Mouse (Mus musculus): ENCODE results near the gene Ppm1a. TPM values are rescaled to one million over a fixed set of nuclear protein-coding genes. Genes with fewer than 3 reads are reported as not detected.
A peak's percentile ranks its signal among the peaks of the same experiment; 100 is the strongest.

Ppm1a gene
- total RNA-seq (2021), result 100 to 1,000 TPM; 252 to 254 TPM
- long read RNA-seq, experiment 1, full-length matches to known transcripts, result 144 of 159 reads
- long read RNA-seq, experiment 1, partial matches to known transcripts, result 11 of 159 reads
- long read RNA-seq, experiment 1, other reads (novel, unspliced or antisense), result 4 of 159 reads
- long read RNA-seq, experiment 2, full-length matches to known transcripts, result 72 of 88 reads
- long read RNA-seq, experiment 2, partial matches to known transcripts, result 7 of 88 reads
- long read RNA-seq, experiment 2, other reads (novel, unspliced or antisense), result 9 of 88 reads

DNA sequence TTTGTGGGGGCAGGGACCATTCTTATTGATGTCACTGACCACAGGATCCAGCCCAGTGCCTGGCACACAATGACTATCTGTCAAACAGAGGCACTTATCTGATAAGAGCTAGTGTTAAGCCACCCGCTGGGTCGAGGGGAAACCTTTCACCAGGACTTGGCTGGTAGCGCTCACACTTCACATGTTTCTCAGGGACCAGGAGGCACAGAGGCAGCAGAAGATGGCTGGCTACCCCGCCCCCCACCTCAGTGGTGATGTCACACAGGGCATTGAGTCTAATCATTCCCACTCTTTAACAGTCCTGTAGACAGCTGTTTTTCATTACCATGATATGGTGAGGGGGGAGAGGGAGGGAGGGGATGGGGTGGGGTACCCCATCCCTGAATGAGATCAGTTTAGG, at the start of gene Ppm1a:
TSS of gene Ppm1a (plus strand) at position 370 of the 400 bp plus-strand sequence.
- no peak for DNase-seq

DNA sequence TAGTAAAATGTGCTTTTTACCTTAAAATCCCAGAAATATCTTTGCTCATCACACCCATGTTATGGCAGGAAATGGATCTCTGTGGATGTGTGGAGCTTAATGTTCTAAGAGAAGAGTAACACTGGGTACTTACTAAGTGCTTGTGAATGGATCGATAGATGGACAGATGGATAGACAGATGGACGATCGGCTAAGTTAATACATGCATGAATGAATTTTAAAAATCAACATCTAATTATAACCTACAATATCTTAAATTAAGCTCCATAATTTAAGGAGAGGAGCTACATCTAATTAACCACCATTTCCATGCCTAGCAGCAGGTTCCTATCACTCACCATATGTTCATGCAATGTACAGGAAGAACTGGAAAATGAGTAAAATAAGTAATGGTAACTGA, 47.3 kb upstream of the Ppm1a start:
- no peak for DNase-seq

DNA sequence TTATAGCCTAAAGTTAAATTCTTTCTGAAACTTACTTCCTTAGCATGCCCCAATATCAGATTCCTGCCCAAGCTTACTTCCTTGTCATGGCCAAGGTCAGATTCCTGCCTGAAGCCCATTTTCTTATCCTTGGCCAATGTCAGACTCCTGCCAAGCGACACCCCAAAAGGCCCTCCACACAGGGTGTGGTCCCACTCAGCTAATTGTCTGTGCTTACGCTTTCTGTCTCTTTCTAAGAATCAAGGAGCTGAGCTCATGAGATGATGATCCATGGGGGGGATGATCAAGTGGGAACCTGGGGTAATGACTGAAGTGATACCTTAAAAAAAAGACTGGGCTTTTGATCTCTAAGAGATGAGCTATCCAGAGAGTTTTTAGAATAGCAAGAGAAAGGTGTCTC, 42.4 kb upstream of the Ppm1a start:
- DNase-seq, result no peak

DNA sequence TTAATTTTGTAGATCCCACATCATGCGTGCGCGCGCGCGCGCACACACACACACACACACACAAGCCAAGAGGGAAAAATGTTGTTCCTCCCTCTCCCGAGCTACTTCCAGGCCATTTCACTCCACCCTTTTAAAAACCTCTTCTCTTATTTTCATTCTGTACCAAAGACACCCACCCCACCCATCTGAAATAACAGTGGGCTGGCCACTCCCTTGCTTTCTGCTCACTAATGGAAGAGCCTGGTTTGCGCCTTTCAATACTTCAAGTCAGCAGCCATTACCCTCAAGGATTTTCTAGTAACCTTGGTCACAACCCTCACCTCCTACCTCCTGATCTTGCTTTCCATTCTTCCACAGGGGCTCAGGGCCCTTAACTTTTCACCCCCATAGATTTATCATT, 41.4 kb upstream of the Ppm1a start:
- no peak for DNase-seq

DNA sequence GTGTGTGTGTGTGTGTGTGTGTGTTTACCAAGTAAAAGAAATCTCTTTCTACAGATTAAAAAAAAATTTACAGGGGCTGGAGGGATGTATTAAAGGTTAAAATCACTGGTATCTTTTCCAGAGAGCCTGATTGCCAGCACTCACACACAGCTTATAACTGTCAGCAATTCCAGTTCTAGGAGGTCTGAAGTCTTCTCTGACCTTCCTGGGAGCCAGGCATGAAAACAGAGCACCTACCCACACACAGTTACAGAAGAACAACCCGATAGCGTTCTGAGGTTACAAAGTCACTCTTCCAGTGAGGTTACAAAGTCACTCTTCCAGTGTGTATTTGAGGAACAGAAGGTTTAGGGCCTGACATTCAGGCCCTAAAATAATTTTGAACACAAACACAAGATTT, 38.2 kb upstream of the Ppm1a start:
- DNase-seq, result peak in 1 of 2 experiments; percentile 13

DNA sequence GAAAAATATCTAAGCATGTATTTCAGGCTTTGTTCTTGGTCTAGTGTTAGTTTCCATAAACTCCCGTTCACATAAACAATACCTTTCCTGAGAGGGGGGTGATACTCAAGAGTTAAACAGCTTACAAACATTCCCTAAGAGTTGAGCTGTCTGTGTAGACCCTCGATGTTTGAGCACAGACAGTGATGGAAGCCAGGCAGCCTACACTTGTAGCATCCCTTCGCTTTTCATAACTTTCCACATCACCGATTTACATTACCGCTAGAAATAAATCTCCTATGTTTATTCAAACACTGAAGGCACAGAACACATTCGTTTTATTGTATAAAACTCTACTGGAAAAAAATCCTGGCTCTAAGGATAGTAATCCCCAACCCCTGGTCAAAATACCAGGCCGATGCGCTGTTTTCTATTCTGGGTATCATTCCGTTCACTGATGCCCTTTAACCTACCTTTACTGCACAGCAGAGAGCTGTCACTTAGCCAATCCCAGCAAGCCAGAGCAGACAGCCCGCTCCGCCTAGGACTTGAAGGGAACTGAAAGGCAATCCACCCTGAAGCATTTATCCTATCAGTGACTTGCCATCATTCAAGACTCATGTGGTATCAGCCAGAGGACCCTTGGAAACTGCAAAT, 37.7 kb upstream of the Ppm1a start:
- DNase-seq, result peak; percentile 66 to 78

DNA sequence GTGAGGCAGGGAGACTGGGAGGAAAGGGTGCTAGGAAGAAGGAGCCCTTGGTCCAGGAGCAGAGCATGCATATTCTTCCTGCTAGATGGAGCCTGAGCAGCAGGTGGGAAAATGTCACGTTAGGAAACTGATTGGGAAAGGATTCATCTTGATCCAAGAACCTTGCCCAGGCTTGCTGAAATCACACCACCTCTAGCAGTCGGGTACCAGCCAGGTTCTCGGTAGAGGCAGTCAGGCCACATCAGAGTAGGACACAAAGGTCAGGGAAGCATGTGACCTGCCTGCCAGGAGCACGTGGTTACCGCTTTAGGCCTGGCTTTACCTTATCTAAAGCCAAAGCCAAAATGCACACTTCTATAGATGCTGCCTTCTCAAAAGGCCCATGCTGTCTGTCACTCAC, 35.5 kb upstream of the Ppm1a start:
- no peak for DNase-seq

DNA sequence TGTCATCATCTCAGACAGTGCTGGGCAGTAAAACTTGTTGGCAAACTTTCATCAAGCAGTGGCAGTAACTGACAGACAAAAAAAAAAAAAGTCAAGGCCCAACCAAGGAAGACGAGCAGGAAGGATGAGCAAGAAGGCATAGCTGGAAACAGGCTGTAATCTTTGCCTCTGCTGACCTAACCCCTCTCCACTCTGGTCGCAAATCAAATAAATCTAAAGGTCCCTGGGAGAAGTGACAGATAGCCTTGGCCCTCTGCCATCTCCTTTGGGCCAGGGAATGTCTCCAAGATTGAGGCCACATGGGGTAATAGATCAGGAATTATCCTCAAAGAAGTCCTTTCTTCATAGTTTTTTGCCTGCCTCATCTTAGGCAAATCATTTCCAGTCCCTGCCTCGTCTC, 33.3 kb upstream of the Ppm1a start:
- peak in 1 of 2 experiments; percentile 6 for DNase-seq

DNA sequence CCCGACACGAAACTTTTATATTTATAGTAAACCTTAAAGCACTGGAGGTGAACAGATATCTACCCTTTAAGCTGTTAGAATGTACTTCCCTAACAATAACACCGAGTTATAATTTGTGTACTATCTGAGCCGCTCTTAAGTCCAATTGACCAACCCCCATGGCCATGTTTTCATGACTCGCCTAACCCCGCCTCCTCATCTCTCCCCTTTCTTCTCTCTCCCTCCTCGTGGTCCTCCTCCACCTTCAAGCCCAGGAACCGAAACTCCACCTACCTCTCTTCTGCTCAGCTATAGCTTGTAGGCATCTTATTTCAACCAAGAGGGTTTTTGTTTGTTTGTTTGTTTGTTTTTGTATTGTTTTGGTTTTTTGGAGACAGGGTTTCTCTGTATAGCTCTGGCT, 30.2 kb upstream of the Ppm1a start:
- DNase-seq, result no peak

DNA sequence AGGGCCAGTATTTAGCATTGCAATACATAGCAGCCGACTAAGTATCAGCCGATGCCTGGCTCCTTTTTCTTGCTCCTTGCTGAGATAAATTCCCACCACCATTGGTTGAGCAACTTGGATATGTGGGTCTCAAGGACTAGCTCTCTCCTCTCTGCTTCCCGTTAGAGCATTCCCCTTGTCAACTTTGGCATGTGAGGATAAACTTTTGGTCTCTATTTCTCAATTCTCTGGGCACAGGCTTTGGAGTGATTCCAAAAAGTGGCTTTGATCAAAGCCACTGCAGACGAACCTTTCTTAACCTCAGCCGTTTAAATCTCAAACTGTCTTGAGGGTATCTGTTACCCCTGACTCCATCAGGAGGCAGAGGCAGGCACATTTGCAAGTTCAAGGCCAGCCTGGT, 29.6 kb upstream of the Ppm1a start:
- DNase-seq, result no peak

DNA sequence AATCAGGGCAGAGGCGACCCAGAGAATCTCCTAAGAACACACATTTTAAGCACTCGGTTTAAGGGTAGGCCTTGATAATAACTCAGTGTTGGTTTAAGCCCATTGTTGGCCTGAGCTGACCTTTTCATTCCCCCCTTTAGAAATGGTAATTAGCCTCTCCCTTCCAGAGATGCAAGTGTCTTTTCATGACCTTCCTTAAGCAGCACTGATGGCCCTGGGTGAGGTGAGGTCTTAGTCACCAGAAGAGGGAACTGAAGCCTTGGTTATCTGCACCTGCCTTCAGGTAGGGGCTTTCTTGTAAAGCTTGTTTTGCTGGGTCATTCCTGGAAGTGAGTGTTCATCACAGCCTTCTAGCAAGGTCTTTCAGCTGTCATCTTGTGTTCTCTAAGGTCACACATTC, 23.1 kb upstream of the Ppm1a start:
- no peak for DNase-seq

DNA sequence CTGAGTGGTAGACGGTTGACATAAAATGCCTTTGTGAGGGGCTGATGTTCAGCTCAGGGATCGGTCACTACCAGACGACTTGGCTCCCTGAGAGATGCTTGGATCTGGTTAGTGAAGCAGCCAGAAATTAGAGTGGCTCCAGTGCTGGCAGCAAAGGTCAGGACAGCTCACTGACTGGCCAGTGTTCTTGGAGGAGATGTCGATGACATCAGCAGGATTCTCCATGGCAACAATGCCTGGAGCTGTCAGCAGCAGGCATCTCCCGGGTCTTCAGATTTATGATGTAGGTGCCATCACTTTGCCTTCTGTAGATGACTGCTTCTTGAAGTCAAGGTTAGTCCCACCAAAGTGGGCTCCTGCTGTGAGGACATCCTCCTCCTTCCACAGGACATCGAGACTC, 16.1 kb upstream of the Ppm1a start:
- no peak for DNase-seq

DNA sequence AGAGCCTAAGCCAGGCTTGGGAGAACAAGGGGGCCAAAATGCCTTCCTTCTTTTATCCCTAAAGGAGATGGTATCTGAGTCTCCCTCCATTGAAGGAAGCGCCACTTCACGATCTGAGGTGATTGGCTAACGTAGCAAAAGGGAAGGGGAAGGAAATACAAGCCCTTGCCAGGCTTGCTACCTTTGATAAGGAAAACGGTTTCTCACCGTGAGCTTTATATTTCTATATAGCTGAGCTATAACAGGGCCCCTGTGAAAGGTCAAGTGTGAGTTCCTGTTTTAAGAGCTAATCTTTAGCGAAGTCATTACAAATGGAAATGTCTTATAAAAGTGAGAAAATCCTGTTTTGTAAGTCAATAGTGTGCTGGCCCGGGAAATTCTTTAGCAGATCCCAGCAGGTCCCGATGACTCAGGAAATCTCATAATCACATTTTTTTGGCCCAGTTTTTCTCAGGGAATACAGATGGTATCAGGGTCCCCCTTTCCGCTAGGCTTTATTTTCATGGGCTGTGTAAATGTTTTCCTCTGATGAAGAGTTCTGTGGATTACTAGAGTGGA, 12.4 kb upstream of the Ppm1a start:
- DNase-seq, result no peak

DNA sequence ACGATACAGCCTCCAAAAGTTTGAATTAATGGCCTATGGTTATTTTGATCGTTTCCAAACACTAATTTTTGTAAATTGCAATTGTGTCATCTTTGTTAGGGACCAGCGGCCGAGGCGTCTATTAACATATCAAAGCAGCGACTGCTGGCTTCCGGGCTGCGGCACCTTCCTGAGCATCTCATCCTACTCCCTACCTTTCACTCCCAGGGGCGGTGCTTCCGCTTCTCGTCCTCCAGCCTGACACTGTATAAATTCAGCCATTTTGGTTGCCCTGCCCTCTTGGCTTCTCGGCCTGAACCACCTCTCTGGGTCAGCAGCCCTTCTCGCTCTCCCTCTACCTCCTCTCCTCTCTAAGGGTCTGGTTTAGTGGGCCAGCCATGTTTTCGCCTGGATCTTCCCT, 11.8 kb upstream of the Ppm1a start:
- no peak for DNase-seq

DNA sequence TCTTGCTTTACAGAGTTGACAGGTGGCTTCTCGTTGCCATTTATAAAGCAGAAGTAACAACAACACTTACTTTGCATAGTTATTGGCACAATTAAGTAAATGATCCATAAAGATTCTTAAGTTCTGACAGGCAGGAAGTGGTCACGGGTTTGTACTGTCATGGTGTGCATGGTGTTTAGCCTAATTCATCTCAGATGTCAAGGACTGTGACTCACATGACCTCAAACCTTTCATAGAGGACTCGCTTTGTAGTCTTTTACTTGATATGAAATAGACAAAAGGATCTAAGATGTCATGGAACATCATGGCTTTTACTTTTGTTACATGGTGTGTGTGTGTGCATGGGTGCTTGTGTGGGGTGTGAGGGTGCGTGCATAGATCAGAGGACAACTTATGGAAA, 8.9 kb upstream of the Ppm1a start:
- DNase-seq, result no peak

DNA sequence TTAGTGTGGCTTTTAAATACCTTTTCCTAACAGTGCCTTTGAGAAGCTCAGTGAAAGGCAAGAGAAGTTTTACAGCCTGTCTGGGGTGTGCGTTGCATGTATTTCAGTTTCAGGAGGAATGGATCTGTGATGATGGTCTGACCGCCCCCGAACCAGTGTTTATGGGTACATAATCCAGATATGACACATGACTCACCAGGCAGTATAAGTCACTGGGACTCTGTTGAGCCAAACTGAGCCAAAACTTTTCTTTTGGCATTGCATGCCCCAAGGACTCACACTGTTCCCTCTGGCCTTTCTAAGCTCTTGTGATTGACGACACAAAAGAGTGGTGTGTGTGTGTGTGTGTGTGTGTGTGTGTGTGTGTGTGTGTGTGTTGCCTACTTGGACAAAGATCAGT, 8.4 kb upstream of the Ppm1a start:
- no peak for DNase-seq

DNA sequence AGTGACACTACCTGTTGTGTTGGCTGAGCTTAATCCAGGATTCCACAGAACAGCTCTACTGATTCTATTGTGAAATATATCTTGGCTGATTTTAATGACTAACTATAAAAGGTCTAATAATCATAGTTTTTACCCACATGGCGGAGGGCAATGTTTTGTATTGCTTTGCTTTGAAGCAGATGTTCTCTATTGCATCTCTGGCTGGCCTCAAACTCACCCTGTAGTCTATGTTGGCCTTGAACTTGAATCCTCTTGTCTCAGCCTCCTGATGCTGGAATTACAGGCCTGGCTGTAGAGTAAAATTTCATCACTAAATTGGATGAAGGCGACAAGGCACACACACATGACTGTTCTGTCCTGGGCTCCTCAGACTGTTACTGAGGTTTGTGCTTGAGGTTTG, 7.8 kb upstream of the Ppm1a start:
- DNase-seq, result no peak

DNA sequence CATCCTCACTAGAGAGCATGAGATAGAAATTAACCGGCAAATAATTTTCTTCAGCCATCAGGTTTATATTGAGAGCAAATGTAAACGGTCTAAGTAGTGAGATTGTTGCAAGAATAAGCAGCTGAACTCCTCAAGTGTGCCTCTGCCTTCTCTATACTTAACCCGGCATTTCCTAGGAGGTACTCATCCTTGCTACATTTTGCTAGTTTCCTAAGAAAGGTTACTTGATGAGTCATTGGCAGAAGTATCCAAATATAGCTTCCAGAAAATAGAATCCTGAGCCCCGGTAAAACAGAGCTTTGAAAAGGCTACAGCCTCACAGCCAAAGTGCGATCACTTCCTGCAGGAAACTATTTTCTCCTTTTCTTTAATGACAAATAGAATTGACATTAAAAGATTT, 7.2 kb upstream of the Ppm1a start:
- no peak for DNase-seq

DNA sequence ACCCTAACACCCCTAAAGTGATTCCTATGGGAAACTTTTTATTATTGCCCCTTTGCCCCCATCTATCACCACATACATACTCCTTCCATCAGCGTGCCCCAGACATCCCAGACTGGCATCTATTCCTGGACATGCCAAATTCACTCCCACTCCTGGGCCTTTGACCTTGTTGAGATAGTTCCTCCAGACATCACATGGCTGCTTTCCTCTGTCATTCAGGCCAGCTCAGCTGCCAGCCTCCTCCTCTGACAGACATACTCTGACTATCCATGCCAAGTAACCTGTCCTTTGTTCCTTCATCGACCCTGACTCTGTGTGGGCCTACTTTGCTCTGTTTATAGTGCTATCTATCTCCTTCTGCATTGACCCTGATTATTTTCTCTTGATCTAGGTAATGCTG, 6.6 kb upstream of the Ppm1a start:
- peak; percentile 47 to 67 for DNase-seq

DNA sequence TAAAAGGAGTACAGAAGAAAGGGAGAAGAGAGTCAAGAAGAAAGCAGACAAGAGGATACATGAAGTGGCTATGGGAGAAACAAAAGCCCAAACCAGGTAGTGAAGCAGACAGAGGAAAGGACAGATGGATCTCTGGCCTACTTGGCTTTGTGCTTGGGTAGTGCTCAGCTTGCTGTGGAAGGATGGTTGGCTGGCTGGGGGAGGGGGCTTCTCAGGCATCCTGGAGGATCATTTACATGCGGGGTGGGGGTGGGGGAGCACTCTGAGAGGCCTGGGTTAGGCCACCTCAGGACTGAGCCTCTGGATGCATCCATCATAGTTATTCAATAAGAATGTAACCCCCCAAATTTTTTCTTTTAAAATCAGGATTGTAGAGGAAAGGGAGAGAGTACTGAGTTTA, 341 bp downstream of the Ppm1a start:
- no peak for DNase-seq

DNA sequence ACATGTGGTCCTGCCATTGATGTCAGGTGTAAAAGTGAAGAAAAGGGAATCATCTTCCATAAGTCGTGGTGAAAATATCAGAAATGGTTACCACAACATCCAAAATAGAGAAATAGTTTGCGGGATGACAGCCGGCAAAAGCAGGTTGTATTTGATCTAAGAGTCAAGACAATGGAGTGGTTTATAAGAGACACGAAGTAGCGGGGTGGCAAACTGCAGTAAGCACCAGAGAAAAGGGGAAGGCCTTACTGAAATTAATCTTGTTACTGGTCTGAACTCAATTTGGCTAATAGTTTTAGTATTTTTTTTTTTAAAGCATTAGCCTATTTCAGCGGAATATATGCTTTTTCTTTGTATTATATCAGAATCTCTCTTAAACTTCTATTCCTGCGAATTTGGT, 2.7 kb downstream of the Ppm1a start:
- DNase-seq, result no peak

DNA sequence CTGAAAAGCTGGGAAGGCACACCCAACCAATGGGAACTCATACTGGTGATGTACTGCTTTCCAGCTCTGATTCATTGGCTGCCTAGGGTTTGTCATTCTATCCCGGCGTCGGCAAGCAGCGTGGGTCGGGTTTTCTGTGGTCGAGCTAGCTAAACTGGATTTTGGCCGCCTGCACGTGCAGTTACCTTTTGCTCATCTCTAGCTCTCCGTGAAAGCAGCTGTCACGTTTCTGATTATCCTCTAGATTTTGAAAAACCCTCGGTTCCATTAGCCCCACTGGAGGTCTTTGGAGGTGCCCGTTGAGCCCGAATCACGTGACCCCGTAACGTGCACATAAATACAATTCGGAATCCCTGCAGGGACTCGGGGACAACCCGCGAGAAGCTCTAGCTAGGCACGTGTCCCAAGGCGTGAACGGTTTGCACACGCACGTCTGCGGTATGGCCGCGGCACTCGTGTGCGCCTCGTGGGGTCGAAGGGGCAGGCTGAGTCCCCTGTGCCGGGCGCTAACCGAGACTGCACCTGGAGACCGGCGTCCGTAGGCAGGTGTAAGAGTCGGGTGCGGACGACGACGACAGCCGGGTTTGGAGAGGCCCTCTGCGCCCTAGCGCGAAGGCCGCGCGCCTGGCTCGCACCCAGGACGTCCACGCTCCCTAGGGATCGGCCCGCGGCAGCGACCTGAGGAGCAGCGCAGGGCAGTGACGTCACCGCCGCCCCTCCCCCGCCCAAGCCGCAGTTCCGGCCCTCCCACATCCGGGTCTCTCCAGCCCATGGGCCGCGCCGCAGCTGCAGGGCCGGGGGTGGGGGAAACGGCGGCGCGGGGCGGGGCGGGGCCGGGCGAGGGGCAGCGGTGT, 3.3 kb downstream of the Ppm1a start:
- DNase-seq, result peak; percentile 92 to 94

DNA sequence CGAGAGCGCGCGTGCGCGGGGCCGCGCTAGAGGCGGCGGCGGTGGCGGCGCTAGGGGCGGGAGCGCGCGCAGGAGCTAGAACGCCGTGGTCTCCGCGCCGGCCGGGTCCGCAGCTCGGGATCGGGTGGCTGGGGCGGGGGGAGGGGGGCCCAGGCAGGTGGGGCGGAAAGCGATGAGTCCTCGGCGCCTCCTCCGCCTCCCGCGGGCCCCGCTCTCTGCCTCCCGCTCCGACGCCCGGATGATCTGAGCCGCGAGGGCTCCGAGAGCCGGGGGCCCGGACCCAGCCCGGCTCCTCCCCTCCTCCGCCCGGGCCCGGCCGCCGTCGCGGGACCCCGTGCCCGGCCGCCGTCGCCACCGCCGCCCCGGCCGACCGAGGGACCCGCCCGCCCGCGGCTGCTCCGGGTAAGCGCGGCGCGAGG, 4.0 kb downstream of the Ppm1a start:
- no peak for DNase-seq
